ENCODE assay signal across 8 mouse cellular contexts in genomic region chr15:82164061-82164399, GRCm38 (mm10). TPM values are rescaled to one million over a fixed set of nuclear protein-coding genes. Genes with fewer than 3 reads are reported as not detected.
DNase-seq lines count a peak whose midpoint lies in the region; ATAC-seq and TF ChIP-seq lines count a peak whose summit lies in the region.

No protein-coding gene starts in this region.

- H3K9ac ChIP-seq in forebrain, embryonic 14.5 days (ENCODE audit: low read length): no peak overlapping the region
- H3K9ac ChIP-seq in forebrain, embryonic 13.5 days: no peak overlapping the region
- H3K9ac ChIP-seq in midbrain, embryonic 11.5 days (ENCODE audit: low read length): no peak overlapping the region
- no peak overlapping the region for H3K9ac ChIP-seq in midbrain, postnatal 0 days (replicated peaks; ENCODE audit: low read length, poor library complexity, severe bottlenecking)
- peak overlapping the region; percentile 26; the same call in 1 of the 2 replicates for H3K9ac ChIP-seq in intestine, embryonic 16.5 days (ENCODE audit: low read depth, low read length)
- H3K9ac ChIP-seq in stomach, embryonic 14.5 days (replicated peaks; ENCODE audit: low read depth, low read length): no peak overlapping the region

- H3K27me3 ChIP-seq in forebrain, embryonic 14.5 days (replicated peaks; ENCODE audit: control insufficient read depth, insufficient read depth, low read length): no peaks in the 10 kb centered on the region
- no peaks in the 10 kb centered on the region for H3K27me3 ChIP-seq in forebrain, embryonic 13.5 days
- H3K27me3 ChIP-seq in midbrain, embryonic 11.5 days (ENCODE audit: control insufficient read depth, insufficient read depth, low read length): no peaks in the 10 kb centered on the region
- no peaks in the 10 kb centered on the region for H3K27me3 ChIP-seq in midbrain, postnatal 0 days (ENCODE audit: insufficient read depth, low read length)
- no peaks in the 10 kb centered on the region for H3K27me3 ChIP-seq in intestine, embryonic 16.5 days (replicated peaks; ENCODE audit: control insufficient read depth, insufficient read depth, low read length)
- no peaks in the 10 kb centered on the region for H3K27me3 ChIP-seq in stomach, embryonic 14.5 days (ENCODE audit: control insufficient read depth, insufficient read depth, low read length)

- H3K4me1 ChIP-seq in forebrain, embryonic 14.5 days (ENCODE audit: control insufficient read depth, insufficient read depth, low read length): peaks cover 10% of the 10 kb centered on the region; the same call in 1 of the 2 replicates
- peaks cover 53% of the 10 kb centered on the region for H3K4me1 ChIP-seq in forebrain, embryonic 13.5 days
- H3K4me1 ChIP-seq in midbrain, embryonic 11.5 days (ENCODE audit: control insufficient read depth, insufficient read depth, low read length): peaks cover 31% of the 10 kb centered on the region
- peaks cover 7% of the 10 kb centered on the region; the same call in 1 of the 2 replicates for H3K4me1 ChIP-seq in midbrain, postnatal 0 days (ENCODE audit: insufficient read depth, low read length)
- peaks cover 73% of the 10 kb centered on the region for H3K4me1 ChIP-seq in intestine, embryonic 16.5 days (ENCODE audit: control insufficient read depth, insufficient read depth, low read length)
- H3K4me1 ChIP-seq in stomach, embryonic 14.5 days (ENCODE audit: control insufficient read depth, insufficient read depth, low read length): peaks cover 43% of the 10 kb centered on the region

- peak overlapping the region; percentile 11; the same call in 1 of the 2 replicates for H3K27ac ChIP-seq in forebrain, embryonic 14.5 days (ENCODE audit: low read depth, low read length)
- H3K27ac ChIP-seq in forebrain, embryonic 13.5 days: no peak overlapping the region; the same call in 1 of the 2 replicates
- 0 out of 2 replicates have a peak overlapping the region, but pooled peaks have one; percentile 15 for H3K27ac ChIP-seq in midbrain, embryonic 11.5 days (ENCODE audit: low read depth, low read length)
- H3K27ac ChIP-seq in midbrain, postnatal 0 days (ENCODE audit: low read depth, low read length): no peak overlapping the region
- peak overlapping the region; percentile 86 for H3K27ac ChIP-seq in intestine, embryonic 16.5 days (ENCODE audit: low read length)
- H3K27ac ChIP-seq in stomach, embryonic 14.5 days (ENCODE audit: low read length): peak overlapping the region; percentile 69

- H3K9me3 ChIP-seq in forebrain, embryonic 14.5 days (replicated peaks; ENCODE audit: control insufficient read depth, low read length): no peaks in the 10 kb centered on the region
- H3K9me3 ChIP-seq in forebrain, embryonic 13.5 days (replicated peaks): no peaks in the 10 kb centered on the region
- no peaks in the 10 kb centered on the region for H3K9me3 ChIP-seq in midbrain, embryonic 11.5 days (ENCODE audit: control insufficient read depth, low read length)
- no peaks in the 10 kb centered on the region for H3K9me3 ChIP-seq in midbrain, postnatal 0 days (ENCODE audit: low read length)
- H3K9me3 ChIP-seq in intestine, embryonic 16.5 days (ENCODE audit: control insufficient read depth, low read length): no peaks in the 10 kb centered on the region
- H3K9me3 ChIP-seq in stomach, embryonic 14.5 days (ENCODE audit: control insufficient read depth, low read depth, low read length): no peaks in the 10 kb centered on the region

- no peak for DNase-seq in forebrain, embryonic 14.5 days (ENCODE audit: low spot score)
- no peak for DNase-seq in midbrain, embryonic 11.5 days (ENCODE audit: low spot score, missing footprints)
- DNase-seq in midbrain, postnatal 0 days (ENCODE audit: low spot score): no peak
- DNase-seq in layer of hippocampus, adult 9-11 months: no peak
- no peak for DNase-seq in layer of hippocampus, postnatal 10 days (ENCODE audit: low spot score in 2 of 2)

- no peak overlapping the region for H3K4me3 ChIP-seq in forebrain, embryonic 14.5 days (ENCODE audit: low read depth, low read length)
- no peak overlapping the region for H3K4me3 ChIP-seq in forebrain, embryonic 13.5 days
- no peak overlapping the region for H3K4me3 ChIP-seq in midbrain, embryonic 11.5 days (ENCODE audit: low read depth, low read length)
- no peak overlapping the region for H3K4me3 ChIP-seq in midbrain, postnatal 0 days (ENCODE audit: low read depth, low read length)
- no peak overlapping the region for H3K4me3 ChIP-seq in intestine, embryonic 16.5 days (ENCODE audit: low read length)
- no peak overlapping the region for H3K4me3 ChIP-seq in stomach, embryonic 14.5 days (ENCODE audit: low read depth, low read length)

- no peak overlapping the region for H3K4me2 ChIP-seq in forebrain, embryonic 14.5 days (ENCODE audit: low read length)
- no peak overlapping the region for H3K4me2 ChIP-seq in forebrain, embryonic 13.5 days
- no peak overlapping the region for H3K4me2 ChIP-seq in midbrain, embryonic 11.5 days
- H3K4me2 ChIP-seq in midbrain, postnatal 0 days (ENCODE audit: low read depth, low read length, poor library complexity, severe bottlenecking): no peak overlapping the region
- peak overlapping the region; percentile 39 for H3K4me2 ChIP-seq in intestine, embryonic 16.5 days (ENCODE audit: low read depth, low read length)
- no peak overlapping the region for H3K4me2 ChIP-seq in stomach, embryonic 14.5 days (replicated peaks; ENCODE audit: low read depth, low read length)

- no peak for ATAC-seq in forebrain, embryonic 14.5 days
- ATAC-seq in forebrain, embryonic 13.5 days: no peak
- ATAC-seq in midbrain, embryonic 11.5 days (ENCODE audit: low FRiP score): no peak
- ATAC-seq in midbrain, postnatal 0 days (ENCODE audit: low FRiP score): no peak
- peak; percentile 39 for ATAC-seq in intestine, embryonic 16.5 days
- peak; percentile 57; the same call in 1 of the 2 replicates for ATAC-seq in stomach, embryonic 14.5 days (ENCODE audit: insufficient number of reproducible peaks, insufficient read depth, low FRiP score, low read depth)

- WGBS in forebrain, embryonic 14.5 days: 56% methylated on average over 4 of the region's 4 CpGs
- WGBS in forebrain, embryonic 13.5 days: 44% methylated on average over 4 of the region's 4 CpGs
- WGBS in midbrain, embryonic 11.5 days: 58% methylated on average over 4 of the region's 4 CpGs
- WGBS in midbrain, postnatal 0 days: 50% methylated on average over 4 of the region's 4 CpGs
- WGBS in intestine, embryonic 16.5 days: 57% methylated on average over 4 of the region's 4 CpGs
- 47% methylated on average over 4 of the region's 4 CpGs for WGBS in stomach, embryonic 14.5 days

- TF ChIP-seq CTCF in midbrain, postnatal 0 days (IDR thresholded peaks at IDR 0.05): no peak

- no peaks in the 10 kb centered on the region for H3K36me3 ChIP-seq in forebrain, embryonic 14.5 days (ENCODE audit: control insufficient read depth, insufficient read depth, low read length)
- peaks cover 6% of the 10 kb centered on the region; the same call in 1 of the 2 replicates for H3K36me3 ChIP-seq in forebrain, embryonic 13.5 days (ENCODE audit: poor library complexity, severe bottlenecking)
- H3K36me3 ChIP-seq in midbrain, embryonic 11.5 days (ENCODE audit: control insufficient read depth, insufficient read depth, low read length): 0 out of 2 replicates have a peak, but pooled peaks cover 2% of the 10 kb centered on the region
- no peaks in the 10 kb centered on the region for H3K36me3 ChIP-seq in midbrain, postnatal 0 days (ENCODE audit: insufficient read depth, low read length)
- no peaks in the 10 kb centered on the region for H3K36me3 ChIP-seq in intestine, embryonic 16.5 days (ENCODE audit: control insufficient read depth, insufficient read depth, low read length)
- 0 out of 2 replicates have a peak, but pooled peaks cover 5% of the 10 kb centered on the region for H3K36me3 ChIP-seq in stomach, embryonic 14.5 days (ENCODE audit: control insufficient read depth, insufficient read depth, low read length)

RNA-seq across cellular contexts. Expression of gene Srebf2, which starts 17.0 kb away (rescaled TPM):
- 99.6 and 139 TPM in 2 replicates for polyA plus RNA-seq in forebrain, embryonic 14.5 days (2014; fragmentation: Nextera tagmentation; extraction: Ambion mirVana)
- 200 and 218 TPM in 2 replicates for polyA plus RNA-seq in forebrain, embryonic 13.5 days (2015; fragmentation: Nextera tagmentation; extraction: Ambion mirVana)
- polyA plus RNA-seq in midbrain, embryonic 11.5 days (2014; fragmentation: Nextera tagmentation; extraction: Ambion mirVana): 148 and 170 TPM in 2 replicates
- total RNA-seq in midbrain, postnatal 0 days (2014; rRNA removed): 204 and 245 TPM in 2 replicates
- polyA plus RNA-seq in midbrain, postnatal 0 days (2015; fragmentation: Nextera tagmentation; extraction: Ambion mirVana): 141 and 150 TPM in 2 replicates
- polyA plus RNA-seq in intestine, embryonic 16.5 days (2015; fragmentation: Nextera tagmentation; extraction: Ambion mirVana): 138 and 141 TPM in 2 replicates
- polyA plus RNA-seq in stomach, embryonic 14.5 days (2014; fragmentation: Nextera tagmentation; extraction: Ambion mirVana): 128 and 133 TPM in 2 replicates
- 100 to 1,000 TPM; 191 to 198 TPM for total RNA-seq in layer of hippocampus, postnatal 10 days (2021)

RNA-seq across cellular contexts. Expression of gene Ccdc134, which starts 36.3 kb away (rescaled TPM):
- polyA plus RNA-seq in forebrain, embryonic 14.5 days (2014; fragmentation: Nextera tagmentation; extraction: Ambion mirVana): 12.8 and 15.5 TPM in 2 replicates
- 15.2 and 15.9 TPM in 2 replicates for polyA plus RNA-seq in forebrain, embryonic 13.5 days (2015; fragmentation: Nextera tagmentation; extraction: Ambion mirVana)
- 17.2 and 18.5 TPM in 2 replicates for polyA plus RNA-seq in midbrain, embryonic 11.5 days (2014; fragmentation: Nextera tagmentation; extraction: Ambion mirVana)
- 8.4 and 8.7 TPM in 2 replicates for total RNA-seq in midbrain, postnatal 0 days (2014; rRNA removed)
- polyA plus RNA-seq in midbrain, postnatal 0 days (2015; fragmentation: Nextera tagmentation; extraction: Ambion mirVana): 6.9 and 7.7 TPM in 2 replicates
- polyA plus RNA-seq in intestine, embryonic 16.5 days (2015; fragmentation: Nextera tagmentation; extraction: Ambion mirVana): 9.8 and 11.6 TPM in 2 replicates
- polyA plus RNA-seq in stomach, embryonic 14.5 days (2014; fragmentation: Nextera tagmentation; extraction: Ambion mirVana): 17.7 and 18.4 TPM in 2 replicates
- 10 to 100 TPM; 10.7 to 13.5 TPM for total RNA-seq in layer of hippocampus, postnatal 10 days (2021)

RNA-seq across cellular contexts. Expression of gene Shisa8, which starts 48.6 kb away (rescaled TPM):
- polyA plus RNA-seq in forebrain, embryonic 14.5 days (2014; fragmentation: Nextera tagmentation; extraction: Ambion mirVana): 0.61 and 0.77 TPM in 2 replicates
- 0.74 and 0.77 TPM in 2 replicates for polyA plus RNA-seq in forebrain, embryonic 13.5 days (2015; fragmentation: Nextera tagmentation; extraction: Ambion mirVana)
- polyA plus RNA-seq in midbrain, embryonic 11.5 days (2014; fragmentation: Nextera tagmentation; extraction: Ambion mirVana): 0.14 and 0.57 TPM in 2 replicates
- 6.5 and 7.6 TPM in 2 replicates for total RNA-seq in midbrain, postnatal 0 days (2014; rRNA removed)
- 1.6 and 2.2 TPM in 2 replicates for polyA plus RNA-seq in midbrain, postnatal 0 days (2015; fragmentation: Nextera tagmentation; extraction: Ambion mirVana)
- polyA plus RNA-seq in intestine, embryonic 16.5 days (2015; fragmentation: Nextera tagmentation; extraction: Ambion mirVana): 0.06 and 0.09 TPM in 2 replicates
- polyA plus RNA-seq in stomach, embryonic 14.5 days (2014; fragmentation: Nextera tagmentation; extraction: Ambion mirVana): 0.30 and 0.39 TPM in 2 replicates
- 1 to 10 TPM; 2.0 to 3.1 TPM for total RNA-seq in layer of hippocampus, postnatal 10 days (2021)

Comparison
In these comparisons a context has a peak if more than half of its experiments do, and no peak if none do; other contexts are left out.
1. H3K27ac ChIP-seq: peak in forebrain, embryonic 14.5 days (single experiment), midbrain, embryonic 11.5 days (single experiment), intestine, embryonic 16.5 days (single experiment) and stomach, embryonic 14.5 days (single experiment); none in forebrain, embryonic 13.5 days (single experiment) and midbrain, postnatal 0 days (single experiment).
2. ATAC-seq: peak in intestine, embryonic 16.5 days (single experiment) and stomach, embryonic 14.5 days (single experiment); none in forebrain, embryonic 14.5 days (single experiment), forebrain, embryonic 13.5 days (single experiment), midbrain, embryonic 11.5 days (single experiment) and midbrain, postnatal 0 days (single experiment).